Mouse (Mus musculus) CH12.LX (cell line): ENCODE data around the gene G530012D18Rik. TPM values are rescaled to one million over a fixed set of nuclear protein-coding genes. Genes with fewer than 3 reads are reported as not detected.

Source experiments
- polyA plus RNA-seq: library from polyadenylated mRNA; unstranded; fragments of >175 nt; gene quantifications from 2 replicates; pipeline ENCODE4 v1.2.1, GENCODE M21; 2012; ENCODE audit warnings: low read depth; ENCODE audit not compliant: insufficient read length
- total RNA-seq, 2 experiments: library from RNA; depleted of rRNA; stranded (reverse); fragments of 300-350 nt in 1 of 2; fragments of >200 nt in 1 of 2; gene quantifications; 2 replicates each; pipeline ENCODE4 v1.2.3; 2012 to 2014

Gene G530012D18Rik
- total and polyA plus RNA-seq, 3 experiments: 9.1 to 69.3 TPM; not detected in 1

Other genes with a start within 250 kb of the G530012D18Rik start
- 61.7 and 62.8 TPM in 2 replicates for gene Sp110, start 23.1 kb downstream of the G530012D18Rik start, total RNA-seq (2012; rRNA removed)
- gene Sp110, start 23.1 kb downstream of the G530012D18Rik start, total RNA-seq (2014; rRNA removed): 72.0 and 77.8 TPM in 2 replicates
- 169 and 175 TPM in 2 replicates for gene Sp110, start 23.1 kb downstream of the G530012D18Rik start, polyA plus RNA-seq
- 116 and 127 TPM in 2 replicates for gene Sp140, start 24.7 kb downstream of the G530012D18Rik start, total RNA-seq (2012; rRNA removed)
- gene Sp140, start 24.7 kb downstream of the G530012D18Rik start, total RNA-seq (2014; rRNA removed): 197 and 211 TPM in 2 replicates
- 241 and 256 TPM in 2 replicates for gene Sp140, start 24.7 kb downstream of the G530012D18Rik start, polyA plus RNA-seq
- 21.1 and 24.7 TPM in 2 replicates for gene Sp100, start 74.3 kb downstream of the G530012D18Rik start, total RNA-seq (2012; rRNA removed)
- 64.6 and 74.0 TPM in 2 replicates for gene Sp100, start 74.3 kb downstream of the G530012D18Rik start, total RNA-seq (2014; rRNA removed)
- 54.1 and 59.5 TPM in 2 replicates for gene Sp100, start 74.3 kb downstream of the G530012D18Rik start, polyA plus RNA-seq
- gene A630001G21Rik, start 203.0 kb downstream of the G530012D18Rik start, total RNA-seq (2012; rRNA removed): 55.8 and 64.7 TPM in 2 replicates
- 151 and 164 TPM in 2 replicates for gene A630001G21Rik, start 203.0 kb downstream of the G530012D18Rik start, total RNA-seq (2014; rRNA removed)
- gene A630001G21Rik, start 203.0 kb downstream of the G530012D18Rik start, polyA plus RNA-seq: 130 and 139 TPM in 2 replicates
- gene Cab39, start 217.8 kb downstream of the G530012D18Rik start, total RNA-seq (2012; rRNA removed): 90.2 and 101 TPM in 2 replicates
- gene Cab39, start 217.8 kb downstream of the G530012D18Rik start, total RNA-seq (2014; rRNA removed): 239 and 263 TPM in 2 replicates
- 98.4 and 111 TPM in 2 replicates for gene Cab39, start 217.8 kb downstream of the G530012D18Rik start, polyA plus RNA-seq